Mouse (Mus musculus) brown adipose tissue, adult 24 weeks (tissue): ENCODE data around the gene D17Wsu92e. TPM values are rescaled to one million over a fixed set of nuclear protein-coding genes. Genes with fewer than 3 reads are reported as not detected.
A peak's percentile ranks its signal among the peaks of the same experiment; 100 is the strongest.

Experiments used
- H3K27ac ChIP-seq: fragments of 200-500 bp; replicated peaks from 2 replicates; pipeline ENCODE4 v1.5.1; 2012; ENCODE audit warnings: low read depth, mild to moderate bottlenecking, low read length
- H3K4me1 ChIP-seq: fragments of 200-500 bp; 2 replicates; pipeline ENCODE4 v1.6.1; 2012; ENCODE audit warnings: low read length, mixed read lengths; ENCODE audit not compliant: control insufficient read depth, insufficient read depth, insufficient read length
- H3K4me3 ChIP-seq: fragments of 200-500 bp; 2 replicates; pipeline ENCODE4 v1.5.1; 2012; ENCODE audit warnings: low read depth, mild to moderate bottlenecking, low read length, moderate library complexity; ENCODE audit not compliant: insufficient read depth
- polyA plus RNA-seq: library from polyadenylated mRNA; stranded (reverse); fragments of >200 nt; gene quantifications from 2 replicates; pipeline ENCODE4 v1.2.4, GENCODE M21; 2012; ENCODE audit not compliant: missing spikeins, insufficient read depth, insufficient read length

D17Wsu92e gene
- polyA plus RNA-seq, 1 experiment: 89.1 TPM

- no peak overlapping the region for H3K4me3 ChIP-seq
- peak overlapping the region; percentile 43; the same call in 1 of the 2 replicates for H3K27ac ChIP-seq
- H3K4me1 ChIP-seq: peaks cover 32% of the 10 kb centered on the region
These were observed 15.4 kb downstream of the D17Wsu92e start for GRCm38 (mm10) chr17:27804803-27805770.

GRCm38 (mm10) chr17:27804156-27804690 lies 16.2 kb downstream of the D17Wsu92e start:
- Histone ChIP-seq H3K27ac (no peak overlapping the region), H3K4me3 (no peak overlapping the region), H3K4me1 (peaks cover 38% of the 10 kb centered on the region)

GRCm38 (mm10) chr17:27803752-27804151 lies 16.7 kb downstream of the D17Wsu92e start:
- peaks cover 38% of the 10 kb centered on the region for H3K4me1 ChIP-seq
- no peak overlapping the region for H3K4me3 ChIP-seq
- no peak overlapping the region for H3K27ac ChIP-seq

GRCm38 (mm10) chr17:27800710-27801648 lies 19.5 kb downstream of the D17Wsu92e start:
- peaks cover 49% of the 10 kb centered on the region for H3K4me1 ChIP-seq

GRCm38 (mm10) chr17:27799771-27800584 lies 20.5 kb downstream of the D17Wsu92e start:
- H3K4me3 ChIP-seq: no peak overlapping the region
- peaks cover 45% of the 10 kb centered on the region for H3K4me1 ChIP-seq
- peak overlapping the region; percentile 59 for H3K27ac ChIP-seq

More at GRCm38 (mm10) chr17:27800710-27801648, 19.5 kb downstream of the D17Wsu92e start:
- H3K4me3 ChIP-seq: no peak overlapping the region
- H3K27ac ChIP-seq: no peak overlapping the region

GRCm38 (mm10) chr17:27797341-27797872 lies 23.0 kb downstream of the D17Wsu92e start:
- 0 out of 2 replicates have a peak overlapping the region, but pooled peaks have one; percentile 10 for H3K4me3 ChIP-seq
- H3K27ac ChIP-seq: no peak overlapping the region
- H3K4me1 ChIP-seq: peaks cover 46% of the 10 kb centered on the region

GRCm38 (mm10) chr17:27796780-27797179 lies 23.7 kb downstream of the D17Wsu92e start:
- H3K4me1 ChIP-seq: peaks cover 46% of the 10 kb centered on the region
- H3K4me3 ChIP-seq: no peak overlapping the region
- 0 out of 2 replicates have a peak overlapping the region, but pooled peaks have one; percentile 24 for H3K27ac ChIP-seq

GRCm38 (mm10) chr17:27793144-27793543 lies 27.3 kb downstream of the D17Wsu92e start:
- H3K4me3 ChIP-seq: no peak overlapping the region
- H3K27ac ChIP-seq: peak overlapping the region; percentile 77
- peaks cover 44% of the 10 kb centered on the region for H3K4me1 ChIP-seq

GRCm38 (mm10) chr17:27792516-27792915 lies 27.9 kb downstream of the D17Wsu92e start:
- Histone ChIP-seq H3K27ac (peak overlapping the region; percentile 8; the same call in 1 of the 2 replicates), H3K4me3 (no peak overlapping the region), H3K4me1 (peaks cover 41% of the 10 kb centered on the region)

GRCm38 (mm10) chr17:27791556-27791955 lies 28.9 kb downstream of the D17Wsu92e start:
- Histone ChIP-seq H3K27ac (no peak overlapping the region), H3K4me1 (peaks cover 32% of the 10 kb centered on the region), H3K4me3 (no peak overlapping the region)

GRCm38 (mm10) chr17:27790976-27791375 lies 29.5 kb downstream of the D17Wsu92e start:
- peaks cover 26% of the 10 kb centered on the region for H3K4me1 ChIP-seq
- 0 out of 2 replicates have a peak overlapping the region, but pooled peaks have one; percentile 4 for H3K27ac ChIP-seq
- no peak overlapping the region for H3K4me3 ChIP-seq

- peaks cover 24% of the 10 kb centered on the region for H3K4me1 ChIP-seq
- H3K27ac ChIP-seq: peak overlapping the region; percentile 22
- peak overlapping the region; percentile 15; the same call in 1 of the 2 replicates for H3K4me3 ChIP-seq
These were observed 30.4 kb downstream of the D17Wsu92e start for GRCm38 (mm10) chr17:27790015-27790414.

GRCm38 (mm10) chr17:27788456-27789172 lies 31.8 kb downstream of the D17Wsu92e start:
- H3K4me1 ChIP-seq: peaks cover 21% of the 10 kb centered on the region
- H3K4me3 ChIP-seq: no peak overlapping the region
- H3K27ac ChIP-seq: 0 out of 2 replicates have a peak overlapping the region, but pooled peaks have one; percentile 22
